Mouse (Mus musculus): Measurements from ENCODE around the gene Ptprt. TPM values are rescaled to one million over a fixed set of nuclear protein-coding genes. Genes with fewer than 3 reads are reported as not detected.
"Not testable (repeated sequence)": the region's sequence is repeated elsewhere in the genome, so short reads cannot be mapped to it uniquely, and the experiment has no call there.

The Ptprt gene
- total RNA-seq, 2 experiments from 2014 or later: 0.51 to 0.64 TPM

DNA sequence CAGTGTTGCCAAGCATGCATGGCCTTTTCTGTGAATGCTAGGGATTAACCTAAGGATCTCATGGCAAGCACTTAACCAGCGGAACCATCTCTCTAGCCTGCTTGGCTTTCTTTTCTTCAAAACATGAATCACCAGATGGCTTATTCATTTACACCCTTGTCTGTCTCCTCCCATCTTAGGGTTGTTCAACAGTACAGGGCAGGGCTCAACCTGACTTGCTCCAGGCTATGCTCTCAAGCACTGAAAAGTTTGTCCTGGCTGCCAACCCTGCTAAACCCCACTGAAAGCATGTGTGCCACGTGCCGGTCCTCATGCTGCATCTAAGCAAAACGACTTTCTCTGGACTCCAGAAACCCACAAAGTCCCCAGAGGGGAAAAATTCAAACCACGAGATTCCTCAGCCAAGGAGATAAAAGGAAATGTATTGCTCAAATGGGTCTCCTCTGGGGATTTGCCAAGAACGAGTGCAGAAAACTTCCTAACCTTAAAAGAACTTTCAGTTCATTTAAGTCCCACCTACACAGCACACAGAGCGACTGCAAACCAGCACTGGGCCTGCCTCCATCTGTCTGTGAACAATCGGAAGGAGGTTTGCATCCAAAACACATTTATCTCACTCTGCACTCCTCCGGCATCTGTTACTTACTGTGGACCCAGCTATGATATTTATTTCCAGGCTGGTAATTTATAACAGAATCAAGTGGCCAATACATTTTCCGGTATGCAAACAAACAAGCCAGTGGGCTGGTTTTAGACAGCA lies 1090.5 kb downstream of the Ptprt start:
- intact Hi-C loops (cut with DNase I): no loop called here
- DNase-seq: peak; percentile 18 to 32

DNA sequence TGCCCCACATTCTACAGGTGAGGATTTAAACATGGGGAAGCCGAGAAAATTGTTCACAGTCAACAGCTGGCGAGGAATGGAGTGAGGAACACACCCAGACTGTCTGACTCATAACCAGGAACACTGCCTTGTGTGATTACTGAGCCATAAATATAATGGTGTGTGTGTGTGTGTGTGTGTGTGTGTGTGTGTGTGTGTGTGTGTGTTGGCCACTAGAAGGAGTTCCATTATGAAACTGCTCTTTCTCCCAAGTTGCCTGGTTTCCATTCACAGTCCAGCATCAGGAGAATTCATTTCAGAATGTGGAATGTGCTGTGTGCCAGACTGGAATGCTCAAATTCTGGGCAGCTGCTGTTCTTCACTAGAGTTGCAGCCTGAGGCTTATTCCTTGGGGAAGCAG lies 1099.4 kb downstream of the Ptprt start:
- intact Hi-C loops (cut with DNase I): no loop called here
- DNase-seq: peak; percentile 16 to 34

DNA sequence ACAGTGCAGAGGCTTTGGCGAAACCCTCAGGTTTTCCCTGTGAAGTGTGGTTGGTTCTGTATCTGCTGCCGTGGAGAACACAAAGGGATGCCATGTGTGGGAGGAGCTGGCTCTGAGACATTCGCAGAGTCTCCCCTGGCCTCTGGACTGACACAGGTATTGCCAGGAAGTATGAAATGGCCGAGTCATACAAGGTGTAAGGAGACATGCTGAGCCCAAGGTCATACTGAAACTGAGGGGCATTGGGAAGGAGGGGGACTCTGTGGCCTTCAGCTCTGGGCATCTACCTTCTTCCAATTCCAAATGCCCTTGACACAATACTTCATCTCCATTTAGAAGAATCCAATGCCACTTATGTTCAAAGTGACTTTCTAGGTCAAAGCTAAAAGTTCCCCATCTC lies 1103.1 kb downstream of the Ptprt start:
- DNase-seq: no peak
- intact Hi-C loops (cut with DNase I): no loop called here

DNA sequence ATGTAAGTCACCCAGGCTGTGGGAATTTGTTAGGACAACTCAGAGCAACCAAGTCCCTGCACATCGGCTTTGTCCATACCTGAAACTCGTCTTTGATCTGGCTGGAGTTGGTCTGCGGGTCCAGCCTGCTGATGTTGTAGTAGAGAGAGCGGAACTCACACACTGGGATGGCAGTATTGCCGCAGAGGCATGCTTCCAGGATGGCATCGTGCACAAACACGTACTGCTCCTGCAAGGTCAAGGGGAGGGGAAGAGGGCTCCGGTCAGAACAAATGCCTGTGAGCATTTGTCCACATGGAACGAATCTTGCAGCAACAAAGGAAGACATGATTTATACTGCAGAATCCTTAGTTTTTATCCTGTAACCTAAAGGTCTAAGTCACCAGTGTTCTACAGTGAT lies 1107.3 kb downstream of the Ptprt start:
- intact Hi-C loops (cut with DNase I): no loop called here
- no peak for DNase-seq

DNA sequence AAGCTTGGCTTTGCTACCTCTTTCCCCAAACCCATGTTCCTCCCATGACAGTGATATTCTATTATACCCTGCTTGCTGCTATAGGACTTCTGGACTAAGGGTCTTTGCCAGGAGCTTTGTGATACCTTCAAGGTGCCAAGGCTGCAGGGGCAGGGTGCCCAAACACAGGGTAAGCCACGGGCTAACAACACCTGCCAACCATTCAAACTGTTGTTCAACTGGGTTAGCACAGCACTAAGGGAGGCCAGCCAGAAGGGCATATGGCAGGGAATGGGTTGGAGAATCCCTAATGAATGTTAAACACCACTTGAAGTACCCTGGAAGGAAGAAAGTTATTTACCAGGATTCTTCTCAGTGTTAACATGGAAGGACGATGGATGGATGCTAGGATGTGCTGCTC lies 1108.9 kb downstream of the Ptprt start:
- intact Hi-C loops (cut with DNase I): no loop called here
- no peak for DNase-seq

DNA sequence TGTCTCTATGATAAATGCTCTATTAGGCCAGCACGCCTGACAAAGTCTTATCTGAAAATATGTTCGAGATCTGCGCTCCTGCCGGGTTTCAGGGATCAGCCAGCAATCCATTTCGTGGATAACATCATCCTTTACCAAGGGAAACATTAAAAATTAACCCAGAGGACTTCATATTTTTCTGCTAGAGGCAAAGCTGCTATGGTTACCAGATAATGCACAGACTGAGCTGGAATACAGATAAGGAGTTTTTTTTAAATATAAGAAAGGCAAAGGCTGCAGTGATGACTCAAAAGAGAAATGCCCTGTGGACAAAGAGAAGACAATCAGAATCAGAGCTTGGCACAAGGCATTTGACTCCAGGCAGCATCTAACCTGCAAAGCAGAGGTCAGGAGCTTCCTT lies 1111.4 kb downstream of the Ptprt start:
- intact Hi-C loops (cut with DNase I): no loop called here
- DNase-seq: no peak

DNA sequence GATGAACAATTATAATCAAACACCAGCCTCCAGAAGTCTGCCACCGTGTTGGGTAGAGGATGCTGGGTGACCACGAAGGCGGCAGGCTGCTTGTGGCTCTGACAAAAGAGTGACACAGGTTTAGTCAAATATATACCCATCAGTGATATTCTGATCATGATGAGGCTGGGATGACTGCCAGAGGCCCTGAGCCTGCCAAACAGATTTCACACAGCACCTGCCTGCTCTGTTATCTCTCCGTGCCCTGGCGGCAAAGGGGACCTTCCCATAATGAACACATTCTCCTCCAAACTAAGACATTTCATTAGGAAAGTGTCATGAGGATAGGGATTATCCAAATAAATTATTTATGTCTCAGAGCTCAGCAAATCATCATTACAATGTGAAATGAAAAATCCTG lies 1113.6 kb downstream of the Ptprt start:
- intact Hi-C loops (cut with DNase I): no loop called here
- no peak for DNase-seq

DNA sequence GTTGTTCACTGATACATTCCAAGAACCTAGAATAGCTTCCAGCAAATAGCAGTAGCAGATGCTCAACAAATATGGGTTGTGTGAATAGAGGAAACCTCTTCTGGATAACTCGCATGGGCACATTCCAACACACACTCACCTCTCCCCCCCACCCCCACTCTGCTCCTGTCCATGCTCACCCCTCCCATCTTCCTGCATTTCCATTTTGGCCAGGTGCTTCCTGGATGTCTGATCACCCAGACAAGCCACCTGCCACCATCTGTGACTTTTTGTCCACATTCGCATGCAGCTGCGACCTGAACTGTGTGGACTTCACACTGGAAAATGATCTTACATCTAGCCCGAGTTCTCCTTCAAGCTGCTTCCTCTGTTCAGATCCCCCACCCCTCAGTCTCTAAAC lies 1115.5 kb downstream of the Ptprt start:
- no peak for DNase-seq
- intact Hi-C loops (cut with DNase I): no loop called here

DNA sequence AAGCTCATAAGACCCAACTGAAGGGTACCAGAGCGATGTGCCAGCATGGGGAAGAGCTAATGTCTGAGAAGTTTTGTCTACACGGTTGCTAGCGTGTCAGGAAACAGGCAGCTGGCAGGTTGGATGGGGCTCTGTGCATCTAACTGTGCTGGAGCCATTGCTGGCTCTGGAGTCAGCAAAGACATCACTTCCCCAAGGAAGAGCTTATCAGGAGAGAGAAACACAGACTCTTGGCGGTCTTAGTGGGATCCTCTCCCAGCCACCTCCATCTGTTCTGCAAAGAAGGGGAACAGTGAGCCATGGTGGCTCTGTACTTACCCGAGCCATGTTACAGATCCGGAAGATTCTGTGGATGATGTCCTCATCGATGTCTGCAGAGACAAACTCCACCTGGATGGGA lies 1126.8 kb downstream of the Ptprt start:
- intact Hi-C loops (cut with DNase I): no loop called here
- DNase-seq: no peak

DNA sequence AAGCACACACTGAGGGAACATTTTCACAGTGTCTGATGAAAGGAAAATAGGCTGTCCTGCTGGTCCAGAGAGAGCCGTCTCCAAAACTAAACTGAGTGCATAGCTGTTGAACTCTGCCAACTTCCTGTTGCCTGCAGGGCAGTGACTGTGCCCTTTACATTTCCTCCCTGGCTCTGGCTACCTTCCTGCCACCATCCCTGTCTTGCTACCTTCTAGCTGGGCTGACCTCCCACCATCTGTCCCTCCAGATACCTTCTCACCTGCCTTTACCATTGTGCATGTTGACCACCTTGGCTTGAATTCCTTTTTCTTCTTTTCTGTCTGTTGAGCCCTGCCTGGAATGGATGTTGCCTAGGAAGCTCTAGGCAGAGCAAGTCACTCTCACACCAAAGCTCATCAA lies 1133.8 kb downstream of the Ptprt start:
- DNase-seq: no peak
- intact Hi-C loops (cut with DNase I): no loop called here

DNA sequence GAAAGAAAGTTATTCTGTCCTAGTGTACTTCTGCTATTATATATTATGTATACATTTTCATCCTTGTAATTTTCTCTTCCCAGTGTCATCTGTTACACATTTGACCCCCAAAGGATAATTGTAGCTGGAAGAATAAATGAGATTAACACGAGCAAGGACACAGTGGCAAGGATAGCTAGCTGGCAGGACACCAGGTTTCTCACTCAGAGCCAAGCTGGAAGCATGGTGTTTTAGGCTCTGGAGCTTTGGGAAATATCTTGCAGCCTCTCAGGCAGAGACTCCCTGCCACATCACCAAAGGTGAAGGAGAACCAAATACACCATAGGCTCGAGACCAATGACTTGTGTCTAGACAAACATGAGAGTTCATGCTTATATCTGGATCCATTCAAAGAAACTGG lies 1141.3 kb downstream of the Ptprt start:
- DNase-seq: no peak
- intact Hi-C loops (cut with DNase I): no loop called here

DNA sequence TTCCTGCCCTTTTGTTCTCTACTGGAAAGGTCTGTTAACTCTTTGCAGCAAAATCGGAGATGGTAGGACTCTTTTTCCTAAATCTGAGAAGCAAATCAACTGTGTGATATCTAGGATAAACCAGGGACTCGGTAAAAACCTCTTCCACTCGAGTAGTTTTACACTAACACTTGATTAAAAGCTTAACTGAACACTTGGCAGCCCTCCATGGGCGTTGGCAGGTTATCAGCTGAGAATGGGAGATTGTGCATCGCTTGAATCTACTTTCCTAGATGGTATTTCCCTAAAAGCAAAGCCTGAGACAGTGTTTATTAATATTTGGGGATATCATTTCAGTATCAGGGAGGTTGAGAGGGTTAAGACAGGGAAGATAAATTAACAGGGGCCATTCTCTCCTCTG lies 1144.0 kb downstream of the Ptprt start:
- DNase-seq: no peak
- intact Hi-C loops (cut with DNase I): no loop called here

DNA sequence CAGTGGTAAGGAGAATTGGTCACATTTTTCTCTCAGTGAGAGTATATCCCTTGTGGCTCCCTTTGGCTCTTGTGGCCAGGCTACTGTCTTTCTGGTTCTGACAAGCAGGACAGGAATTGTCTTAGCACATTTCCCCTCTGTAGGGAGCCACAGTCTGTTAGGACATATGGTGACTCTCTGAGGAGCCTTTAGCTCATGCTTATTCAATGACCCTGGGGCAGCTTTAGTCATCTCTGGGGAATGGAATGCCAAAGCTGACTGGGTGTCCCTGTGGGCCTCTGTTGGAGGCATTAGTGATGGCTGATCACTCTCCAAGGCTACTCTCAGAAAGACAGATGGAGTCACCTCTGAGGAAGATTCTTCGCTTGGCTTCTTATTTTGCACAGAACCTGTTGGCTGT lies 1147.7 kb downstream of the Ptprt start:
- no peak for DNase-seq
- intact Hi-C loops (cut with DNase I): no loop called here

DNA sequence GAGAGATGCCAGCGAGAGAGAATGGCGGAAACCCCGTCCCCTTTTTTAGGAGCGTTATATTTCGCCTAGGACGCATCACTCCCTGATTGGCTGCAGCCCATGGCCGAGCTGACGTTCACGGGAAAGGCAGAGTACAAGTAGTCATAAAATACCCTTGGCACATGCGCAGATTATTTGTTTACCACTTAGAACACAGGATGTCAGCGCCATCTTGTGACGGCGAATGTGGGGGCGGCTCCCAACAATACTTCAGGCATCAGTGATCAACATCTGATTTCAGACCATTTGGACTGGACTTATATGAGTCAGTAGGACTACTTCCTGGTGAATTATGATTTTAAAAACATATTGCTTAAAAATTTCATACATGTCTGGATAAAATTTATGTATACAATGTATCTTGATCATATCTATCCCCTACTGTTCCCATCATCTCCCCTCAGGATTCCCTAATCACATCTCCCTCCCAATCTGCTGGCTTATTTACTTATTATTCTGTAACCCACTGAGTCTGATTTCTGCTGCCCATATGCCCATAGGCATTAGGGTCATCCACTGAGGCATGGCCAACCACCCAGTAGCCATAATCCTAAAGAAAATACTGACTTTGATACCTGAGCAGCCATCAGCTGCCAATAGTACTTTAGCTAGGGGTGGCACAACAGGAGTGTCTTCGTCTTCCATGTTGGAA lies 1148.9 kb downstream of the Ptprt start:
- DNase-seq; intact Hi-C loops (cut with DNase I): not testable (repeated sequence)

DNA sequence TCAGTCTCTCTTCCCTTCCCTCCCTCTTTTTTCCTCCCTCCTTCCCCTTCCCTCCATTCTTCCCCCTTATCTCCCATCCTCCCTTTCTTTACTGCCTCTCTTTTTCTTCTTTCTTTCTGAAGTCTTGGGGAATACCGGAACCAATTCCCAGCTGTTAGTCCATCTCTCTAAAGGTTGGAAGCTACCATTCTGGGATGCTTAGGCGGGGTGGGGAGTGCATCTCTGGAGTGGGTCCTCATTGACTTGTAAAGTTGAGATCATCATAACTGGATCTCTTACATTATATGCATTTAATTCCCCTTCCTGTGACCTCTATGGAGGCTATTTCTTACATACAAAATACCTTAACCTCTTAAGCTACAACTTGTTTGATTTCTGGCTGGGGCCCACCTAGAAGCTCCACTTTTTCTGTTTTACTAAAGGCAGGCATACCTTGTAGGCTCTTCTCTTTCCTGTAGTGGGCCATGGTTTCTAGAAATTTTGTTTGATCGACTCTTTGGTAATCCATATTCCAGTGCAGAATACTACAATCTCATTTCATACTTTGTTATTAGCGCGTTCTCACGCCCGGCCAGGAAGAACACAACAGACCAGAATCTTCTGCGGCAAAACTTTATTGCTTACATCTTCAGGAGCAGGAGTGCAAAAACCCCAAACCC lies 1149.7 kb downstream of the Ptprt start:
- intact Hi-C loops (cut with DNase I): no loop called here

DNA sequence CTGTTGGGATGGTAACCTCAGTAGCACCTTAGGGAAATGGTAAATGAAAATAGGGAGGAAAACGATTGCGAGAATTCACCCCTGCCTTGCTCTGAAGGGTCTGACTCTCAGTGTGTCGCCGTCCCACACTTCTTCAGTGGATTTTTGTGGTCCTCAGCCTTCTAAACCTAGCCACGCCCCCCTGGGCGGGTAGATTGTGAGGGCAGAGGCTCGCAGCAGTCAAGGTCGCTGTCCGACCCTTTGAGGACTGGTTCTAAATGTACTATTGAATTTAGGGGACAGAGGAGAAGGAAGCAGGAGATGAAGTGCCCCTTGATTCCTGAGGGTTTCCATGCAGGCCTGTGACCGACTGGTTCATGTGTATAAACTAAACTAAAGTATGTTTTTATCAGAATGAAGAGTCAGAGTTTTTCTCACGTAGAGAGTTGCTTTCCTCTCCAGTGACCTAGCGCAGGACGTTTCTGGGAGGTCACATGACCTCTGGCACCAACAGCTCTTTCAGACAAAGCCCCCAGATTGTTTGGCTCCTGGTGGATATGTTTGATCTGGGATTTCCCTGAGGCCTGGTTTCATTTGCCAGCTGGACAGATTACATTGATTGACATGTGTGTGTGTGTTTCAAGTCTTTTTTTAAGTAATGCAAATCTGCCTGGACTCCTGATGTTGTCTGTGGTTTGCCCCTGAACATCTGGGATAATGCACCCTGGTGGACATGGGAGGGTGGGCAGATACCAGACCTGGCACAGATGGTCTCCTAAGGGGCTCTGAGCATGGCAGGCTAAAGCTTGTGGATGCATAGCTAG lies 1161.6 kb downstream of the Ptprt start:
- no peak for DNase-seq
- intact Hi-C loops (cut with DNase I): no loop called here

More for the DNA sequence above, 1149.7 kb downstream of the Ptprt start:
- DNase-seq: no peak

DNA sequence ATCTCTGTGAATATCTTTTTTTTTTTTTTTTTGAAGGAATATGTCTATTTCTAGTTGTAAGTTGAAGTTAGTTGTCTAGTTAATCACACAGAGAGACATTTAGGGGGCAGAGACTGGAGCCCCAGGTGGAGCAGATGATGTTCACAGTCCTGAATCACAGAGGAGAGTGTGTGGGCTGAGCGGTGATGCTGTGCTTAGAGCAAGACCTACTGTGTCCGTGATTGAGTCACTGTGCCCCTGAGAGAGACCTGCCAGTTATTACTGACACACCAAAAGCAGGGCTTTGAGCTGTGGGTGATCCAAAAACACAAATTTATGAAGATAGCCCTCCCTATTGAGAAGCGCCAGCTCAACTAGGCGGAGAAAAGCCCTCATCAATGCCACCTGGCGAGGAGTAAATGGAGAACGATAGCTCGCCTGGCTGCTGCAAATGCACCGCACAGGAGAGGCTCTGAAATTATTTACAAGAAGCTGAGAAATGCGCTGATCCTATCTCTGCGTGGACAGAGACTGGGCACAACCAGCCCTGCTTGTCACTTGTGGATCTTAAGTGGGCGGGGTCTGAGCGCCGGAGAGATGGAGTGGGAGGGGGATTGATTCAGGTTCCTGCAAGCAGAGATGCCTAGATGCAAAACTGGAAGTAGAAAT lies 1162.4 kb downstream of the Ptprt start:
- no peak for DNase-seq
- intact Hi-C loops (cut with DNase I): no loop called here

DNA sequence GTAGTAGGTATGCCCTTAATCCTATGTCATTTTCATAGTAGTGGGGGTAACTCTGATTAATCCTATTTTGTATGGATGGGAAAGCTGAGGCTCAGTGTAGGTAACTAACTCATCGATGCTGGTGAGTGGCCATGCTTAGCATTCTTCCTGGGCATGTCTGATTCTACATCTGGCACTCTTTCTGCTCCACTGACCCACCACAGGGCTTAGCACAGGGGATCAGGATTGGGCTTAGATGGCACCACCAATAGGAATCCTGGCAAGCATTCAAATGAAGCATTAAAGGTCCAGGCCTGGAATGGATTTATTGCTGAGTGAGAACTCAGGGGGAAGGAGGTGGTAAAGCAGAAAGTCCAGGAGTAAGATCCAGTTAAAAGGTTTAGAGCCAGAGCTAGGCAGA lies 1179.2 kb downstream of the Ptprt start:
- no peak for DNase-seq
- intact Hi-C loops (cut with DNase I): no loop called here

DNA sequence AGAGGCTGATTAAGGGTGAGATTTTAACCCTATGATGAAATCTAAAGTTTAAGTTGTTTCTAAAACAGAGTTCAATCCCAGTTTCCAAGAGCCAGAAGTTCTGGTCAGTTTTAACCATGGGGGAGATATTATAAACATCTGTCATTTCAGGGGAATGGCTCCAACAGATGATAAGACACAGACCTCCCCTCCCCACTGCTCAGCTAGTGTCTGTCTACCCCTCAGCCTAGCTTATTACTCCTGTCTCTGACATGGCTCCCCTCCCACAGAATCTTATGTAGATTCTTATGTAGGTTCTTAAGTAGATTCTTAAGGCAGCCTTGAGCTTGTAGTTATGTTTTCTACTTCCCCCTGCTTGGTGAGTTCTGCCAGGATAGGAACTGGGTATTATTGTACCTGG lies 1180.5 kb downstream of the Ptprt start:
- no peak for DNase-seq
- intact Hi-C loops (cut with DNase I): no loop called here

All from gastrocnemius, postnatal 36 days (tissue).